Mouse (Mus musculus) midbrain, embryonic 12.5 days (tissue): ENCODE measurements around the gene Mif. TPM values are rescaled to one million over a fixed set of nuclear protein-coding genes. Genes with fewer than 3 reads are reported as not detected.
A peak's percentile ranks its signal among the peaks of the same experiment; 100 is the strongest.
"Not testable (repeated sequence)": the region's sequence is repeated elsewhere in the genome, so short reads cannot be mapped to it uniquely, and the experiment has no call there.

Experiments used
- ATAC-seq: fragments of 200-750 bp; cut with Nextera tagmentation; 2 replicates; pipeline ENCODE4 v1.8.0; 2017; ENCODE audit warnings: low read depth, moderate TSS enrichment, moderate library complexity; ENCODE audit not compliant: low FRiP score
- H3K27ac ChIP-seq: fragments of 300-500 bp; sonication (generic); replicated peaks from 2 replicates; pipeline ENCODE4 v1.5.1; 2016; ENCODE audit warnings: mild to moderate bottlenecking
- H3K27me3 ChIP-seq: fragments of 300-500 bp; sonication (generic); 2 replicates; pipeline ENCODE4 v1.6.1; 2016; ENCODE audit warnings: mild to moderate bottlenecking
- H3K36me3 ChIP-seq: fragments of 300-500 bp; sonication (generic); 2 replicates; pipeline ENCODE4 v1.6.1; 2016
- H3K4me1 ChIP-seq: fragments of 300-500 bp; sonication (generic); 2 replicates; pipeline ENCODE4 v1.6.1; 2016
- H3K4me2 ChIP-seq: fragments of 300-500 bp; sonication (generic); replicated peaks from 2 replicates; pipeline ENCODE4 v1.6.1; 2016; ENCODE audit warnings: mild to moderate bottlenecking, moderate library complexity
- H3K4me3 ChIP-seq: fragments of 300-500 bp; sonication (generic); 2 replicates; pipeline ENCODE4 v1.5.1; 2016; ENCODE audit warnings: mild to moderate bottlenecking
- H3K9ac ChIP-seq: fragments of 300-500 bp; sonication (generic); replicated peaks from 2 replicates; pipeline ENCODE4 v1.6.1; 2016; ENCODE audit warnings: mild to moderate bottlenecking, moderate library complexity
- H3K9me3 ChIP-seq: fragments of 300-500 bp; sonication (generic); 2 replicates; pipeline ENCODE4 v1.6.1; 2016; ENCODE audit warnings: mild to moderate bottlenecking
- WGBS: fragments of 180-500 bp; shearing (Covaris S2); methylation state at CpG from one replicate; pipeline ENCODE4 v1.1.7; 2016; 5-methylcytosine and 5-hydroxymethylcytosine counted together
- polyA plus RNA-seq: library from polyadenylated mRNA; unstranded; fragments of >200 nt; fragmentation: Nextera tagmentation; extraction: Ambion mirVana; gene quantifications from 2 replicates; pipeline ENCODE4 v1.2.1, GENCODE M21; 2016

The Mif gene
- polyA plus RNA-seq, result 1,213 and 1,289 TPM in 2 replicates

DNA sequence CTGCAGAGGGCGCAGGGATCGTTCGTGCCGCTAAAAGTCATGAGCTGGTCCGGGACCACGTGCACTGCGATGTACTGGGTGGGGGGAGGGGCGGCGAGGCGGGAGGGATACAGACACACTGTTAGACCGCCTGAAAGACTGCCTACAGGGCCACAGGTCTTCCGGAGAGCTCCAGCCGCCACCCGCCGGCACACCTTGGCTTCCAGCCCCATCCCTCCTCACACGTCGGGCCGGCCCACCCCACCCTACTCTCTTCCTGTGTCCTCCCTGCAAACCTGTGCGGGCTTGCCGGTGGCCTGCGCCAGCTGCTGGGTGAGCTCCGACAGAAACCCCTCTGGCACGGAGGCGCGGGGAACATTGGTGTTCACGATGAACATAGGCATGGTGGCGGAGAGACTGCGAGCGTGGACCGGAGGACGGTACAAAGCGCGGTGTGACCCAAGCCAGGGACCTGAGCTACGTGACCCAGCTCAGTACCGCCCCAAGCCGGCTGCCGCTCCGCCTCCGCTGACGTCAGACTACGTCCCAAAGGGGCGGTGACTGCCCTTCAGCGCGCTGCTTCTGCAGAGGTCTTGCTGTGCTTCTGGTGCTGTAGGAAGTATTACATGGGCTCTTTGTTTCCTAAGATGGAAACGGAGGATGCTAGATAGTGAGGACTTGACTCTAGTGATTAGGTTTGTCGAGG is at the start of gene Mif:
Gene Mif (minus strand): TSS at position 455 of the 685 bp plus-strand sequence.
- Histone ChIP-seq H3K4me1 (peaks cover 29% of the 10 kb centered on the region), H3K4me3 (peak within 1 kb of the TSS; percentile 83), H3K4me2 (peak within 1 kb of the TSS; percentile 57), H3K27ac (peak within 1 kb of the TSS; percentile 90), H3K9ac (peak within 1 kb of the TSS; percentile 94), H3K36me3 (peaks cover 18% of the 10 kb centered on the region)
- not testable (repeated sequence) for H3K9me3 ChIP-seq, H3K27me3 ChIP-seq
- ATAC-seq, result peak; percentile 96
- under 1% methylated on average over 46 of the region's 46 CpGs for WGBS

GRCm38 (mm10) chr10:75906882-75907281 is 46.8 kb upstream of the Mif start:
- H3K9me3 ChIP-seq, result no peaks in the 10 kb centered on the region
- H3K9ac ChIP-seq, result no peak overlapping the region
- H3K4me3 ChIP-seq, result no peak overlapping the region
- no peak overlapping the region for H3K27ac ChIP-seq
- peaks cover 96% of the 10 kb centered on the region for H3K36me3 ChIP-seq
- WGBS, result 96% methylated on average over 4 of the region's 4 CpGs
- no peak overlapping the region for H3K4me2 ChIP-seq
- ATAC-seq, result no peak
- no peaks in the 10 kb centered on the region for H3K4me1 ChIP-seq
- H3K27me3 ChIP-seq, result no peaks in the 10 kb centered on the region

DNA sequence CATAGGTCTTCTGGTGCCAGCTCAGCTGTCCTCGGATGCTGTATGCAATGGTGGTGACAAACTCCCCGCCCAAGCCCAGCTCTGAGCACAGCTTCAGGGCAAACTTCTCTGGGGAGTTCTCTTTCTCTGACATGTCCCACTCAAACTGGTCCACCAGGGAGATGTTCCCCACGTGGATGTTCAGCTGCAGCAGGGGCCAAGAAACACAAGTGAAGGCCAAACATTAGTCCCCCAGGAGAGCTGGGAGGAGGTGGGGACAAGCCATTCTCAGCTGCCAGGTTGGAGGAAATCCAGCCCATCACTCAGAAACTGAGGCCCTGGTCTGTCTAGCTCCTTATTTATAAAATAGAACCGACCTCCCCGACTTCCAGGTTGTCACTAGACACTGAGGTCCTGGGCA is 44.4 kb upstream of the Mif start:
- H3K27ac ChIP-seq, result no peak overlapping the region
- H3K4me2 ChIP-seq, result no peak overlapping the region
- WGBS, result 88% methylated on average over 5 of the region's 5 CpGs
- H3K4me3 ChIP-seq, result no peak overlapping the region
- H3K9ac ChIP-seq, result no peak overlapping the region
- H3K9me3 ChIP-seq, result no peaks in the 10 kb centered on the region
- H3K36me3 ChIP-seq, result peaks cover 96% of the 10 kb centered on the region
- H3K4me1 ChIP-seq, result no peaks in the 10 kb centered on the region
- ATAC-seq, result no peak
- H3K27me3 ChIP-seq, result no peaks in the 10 kb centered on the region

DNA sequence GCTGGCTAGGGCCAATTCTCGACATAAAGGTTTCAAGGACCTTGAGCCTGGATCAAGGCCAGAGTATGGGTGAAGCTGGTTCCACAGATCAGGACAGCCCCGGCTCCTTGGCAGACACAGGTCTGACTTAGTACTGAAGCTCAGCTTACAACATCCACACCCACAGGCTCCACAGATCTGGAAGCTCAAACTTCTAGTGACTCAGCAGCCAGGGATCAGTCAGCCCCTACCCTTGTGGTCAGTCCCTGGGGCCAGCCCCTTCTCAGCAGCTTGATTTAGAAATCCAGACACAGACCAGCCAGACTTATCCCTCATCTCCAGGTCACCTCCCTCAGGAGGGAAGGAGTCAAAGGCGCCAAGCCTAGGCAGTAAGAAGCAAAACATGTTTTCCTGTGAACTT is 38.8 kb upstream of the Mif start:
- Histone ChIP-seq H3K27ac (0 out of 2 replicates have a peak overlapping the region, but pooled peaks have one; percentile 11), H3K9me3 (no peaks in the 10 kb centered on the region), H3K4me3 (no peak overlapping the region), H3K4me1 (peaks cover 4% of the 10 kb centered on the region), H3K36me3 (peaks cover 97% of the 10 kb centered on the region), H3K4me2 (no peak overlapping the region), H3K27me3 (no peaks in the 10 kb centered on the region), H3K9ac (no peak overlapping the region)
- ATAC-seq, result no peak
- 69% methylated on average over 3 of the region's 3 CpGs for WGBS

GRCm38 (mm10) chr10:75898039-75898564 is 38.1 kb upstream of the Mif start:
- no peak for ATAC-seq
- H3K36me3 ChIP-seq, result peaks cover 93% of the 10 kb centered on the region
- peaks cover 11% of the 10 kb centered on the region for H3K4me1 ChIP-seq
- H3K4me3 ChIP-seq, result no peak overlapping the region
- no peaks in the 10 kb centered on the region for H3K27me3 ChIP-seq
- H3K9ac ChIP-seq, result no peak overlapping the region
- H3K9me3 ChIP-seq, result no peaks in the 10 kb centered on the region
- H3K27ac ChIP-seq, result no peak overlapping the region
- WGBS, result 80% methylated on average over 6 of the region's 6 CpGs
- no peak overlapping the region for H3K4me2 ChIP-seq

DNA sequence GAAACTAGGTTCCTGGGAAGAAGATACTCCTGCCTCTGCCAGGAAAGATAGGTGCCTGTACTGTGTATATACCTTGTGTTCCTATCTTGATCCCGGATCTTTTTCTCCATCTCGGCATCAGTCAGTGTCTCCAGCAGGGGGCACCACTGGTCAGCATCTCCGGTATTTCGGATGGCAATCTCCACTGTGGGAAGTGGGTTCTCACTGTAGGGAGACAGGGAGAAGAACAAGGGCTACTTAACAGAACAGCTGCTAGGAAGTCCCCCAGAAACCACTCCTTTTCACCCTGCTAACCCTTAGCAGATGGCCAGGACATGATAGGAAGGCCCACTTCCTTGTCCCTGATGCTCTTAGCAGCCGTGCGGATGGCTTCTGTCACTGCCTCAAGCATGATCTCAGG is 37.3 kb upstream of the Mif start:
- Histone ChIP-seq H3K9ac (no peak overlapping the region), H3K4me3 (no peak overlapping the region), H3K36me3 (peaks cover 85% of the 10 kb centered on the region), H3K9me3 (no peaks in the 10 kb centered on the region), H3K27ac (no peak overlapping the region), H3K4me1 (peaks cover 15% of the 10 kb centered on the region), H3K4me2 (no peak overlapping the region), H3K27me3 (no peaks in the 10 kb centered on the region)
- ATAC-seq, result no peak
- 49% methylated on average over 6 of the region's 6 CpGs for WGBS

- Histone ChIP-seq H3K36me3 (peaks cover 74% of the 10 kb centered on the region), H3K4me2 (no peak overlapping the region), H3K4me1 (peaks cover 15% of the 10 kb centered on the region), H3K9me3 (no peaks in the 10 kb centered on the region), H3K27me3 (no peaks in the 10 kb centered on the region), H3K4me3 (no peak overlapping the region), H3K9ac (no peak overlapping the region), H3K27ac (no peak overlapping the region)
- ATAC-seq, result no peak
- WGBS, result 100% methylated on average over 1 of the region's 1 CpGs
These were observed 36.2 kb upstream of the Mif start for GRCm38 (mm10) chr10:75896208-75896607.

GRCm38 (mm10) chr10:75895730-75896129 is 35.7 kb upstream of the Mif start:
- Histone ChIP-seq H3K9ac (no peak overlapping the region), H3K4me3 (no peak overlapping the region), H3K9me3 (no peaks in the 10 kb centered on the region), H3K4me2 (no peak overlapping the region), H3K27me3 (no peaks in the 10 kb centered on the region), H3K27ac (no peak overlapping the region), H3K4me1 (peaks cover 15% of the 10 kb centered on the region), H3K36me3 (peaks cover 70% of the 10 kb centered on the region)
- WGBS, result 93% methylated on average over 5 of the region's 5 CpGs
- no peak for ATAC-seq

GRCm38 (mm10) chr10:75894601-75895000 is 34.6 kb upstream of the Mif start:
- no peak overlapping the region for H3K4me3 ChIP-seq
- peaks cover 59% of the 10 kb centered on the region for H3K36me3 ChIP-seq
- H3K4me1 ChIP-seq, result peaks cover 15% of the 10 kb centered on the region
- no peak overlapping the region for H3K27ac ChIP-seq
- H3K27me3 ChIP-seq, result no peaks in the 10 kb centered on the region
- 79% methylated on average over 6 of the region's 6 CpGs for WGBS
- ATAC-seq, result no peak
- no peaks in the 10 kb centered on the region for H3K9me3 ChIP-seq
- no peak overlapping the region for H3K9ac ChIP-seq
- H3K4me2 ChIP-seq, result no peak overlapping the region

- Histone ChIP-seq H3K4me2 (peak within 1 kb of the TSS; percentile 95), H3K36me3 (peaks cover 45% of the 10 kb centered on the region), H3K9ac (peak within 1 kb of the TSS; percentile 53; the same call in 1 of the 2 replicates), H3K9me3 (no peaks in the 10 kb centered on the region), H3K4me3 (peak within 1 kb of the TSS; percentile 45), H3K4me1 (peaks cover 15% of the 10 kb centered on the region), H3K27me3 (no peaks in the 10 kb centered on the region), H3K27ac (peak within 1 kb of the TSS; percentile 63)
- ATAC-seq, result peak; percentile 99
- WGBS, result 3% methylated on average over 49 of the region's 51 CpGs
These were observed 33.2 kb upstream of the Mif start, which contains the start of gene Derl3 for GRCm38 (mm10) chr10:75893089-75893750. Gene Derl3 (plus strand): TSS chr10:75893413.

DNA sequence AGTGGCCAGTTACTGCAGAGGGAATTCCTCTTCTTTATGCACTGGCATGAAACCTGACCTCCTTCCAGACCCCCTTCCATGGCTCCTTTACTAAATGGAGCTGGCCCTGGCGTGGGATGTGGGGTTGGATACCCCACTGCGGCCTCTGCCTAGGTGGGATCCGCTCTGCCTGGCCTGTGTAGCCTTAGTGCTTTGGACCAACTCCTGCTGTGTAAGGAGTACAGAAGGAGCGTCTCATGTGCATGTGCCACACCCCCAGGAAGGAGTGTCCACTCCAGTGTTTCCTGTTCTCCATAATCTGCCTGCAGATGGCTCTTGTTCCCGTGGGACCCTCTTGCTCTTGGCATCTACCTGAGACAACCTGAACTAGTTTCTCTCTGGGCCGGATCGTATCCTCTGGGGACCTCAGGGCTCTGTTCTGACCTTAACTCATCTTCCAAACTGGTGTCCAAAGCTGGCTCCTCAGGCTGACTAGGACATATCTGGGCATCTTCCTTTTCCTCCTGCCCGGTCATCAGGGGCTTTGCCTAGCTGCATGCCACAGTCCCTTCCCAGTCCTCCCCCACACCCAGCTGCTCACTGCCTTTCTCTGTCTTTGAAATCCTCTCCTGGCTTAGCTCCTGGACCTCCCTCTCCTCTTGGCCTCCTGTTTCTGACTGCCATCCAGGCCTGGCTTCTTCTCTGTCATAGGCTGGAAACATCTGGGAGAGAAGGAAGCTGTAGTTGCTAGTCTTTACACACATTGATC is 29.5 kb upstream of the Mif start:
- Histone ChIP-seq H3K27ac (no peak overlapping the region), H3K9me3 (no peaks in the 10 kb centered on the region), H3K36me3 (peaks cover 10% of the 10 kb centered on the region), H3K9ac (no peak overlapping the region), H3K4me3 (no peak overlapping the region), H3K4me2 (no peak overlapping the region), H3K4me1 (peaks cover 15% of the 10 kb centered on the region), H3K27me3 (no peaks in the 10 kb centered on the region)
- 60% methylated on average over 8 of the region's 8 CpGs for WGBS
- ATAC-seq, result no peak

GRCm38 (mm10) chr10:75887504-75887903 is 27.5 kb upstream of the Mif start:
- H3K4me3 ChIP-seq, H3K9ac ChIP-seq, H3K27me3 ChIP-seq, H3K27ac ChIP-seq, H3K9me3 ChIP-seq, H3K36me3 ChIP-seq, ATAC-seq, H3K4me2 ChIP-seq, H3K4me1 ChIP-seq: not testable (repeated sequence)
- WGBS, result 82% methylated on average over 5 of the region's 5 CpGs
